Mouse (Mus musculus) forebrain, postnatal 0 days (tissue): ENCODE measurements around the gene Sik3. TPM values are rescaled to one million over a fixed set of nuclear protein-coding genes. Genes with fewer than 3 reads are reported as not detected.

Experiments
- ATAC-seq: fragments of 200-750 bp; cut with Nextera tagmentation; 2 replicates; pipeline ENCODE4 v1.8.0; 2017; ENCODE audit warnings: mild to moderate bottlenecking, moderate library complexity
- DNase-seq: peaks from one replicate; pipeline ENCODE4 v3.0.0-alpha.2; 2015
- H3K27ac ChIP-seq: fragments of 300-500 bp; sonication (generic); 2 replicates; pipeline ENCODE4 v1.5.1; 2014; ENCODE audit warnings: low read depth, mild to moderate bottlenecking, antibody characterized with exemption, low read length, moderate library complexity, mixed read lengths
- H3K27me3 ChIP-seq: fragments of 300-500 bp; sonication (generic); 2 replicates; pipeline ENCODE4 v1.6.1; 2014; ENCODE audit warnings: mild to moderate bottlenecking, low read length, mixed read lengths; ENCODE audit not compliant: insufficient read depth
- H3K36me3 ChIP-seq: fragments of 300-500 bp; sonication (generic); 2 replicates; pipeline ENCODE4 v1.6.1; 2014; ENCODE audit warnings: mild to moderate bottlenecking, moderate library complexity; ENCODE audit not compliant: insufficient read depth
- H3K4me1 ChIP-seq: fragments of 300-500 bp; sonication (generic); 2 replicates; pipeline ENCODE4 v1.6.1; 2014; ENCODE audit warnings: antibody characterized with exemption; ENCODE audit not compliant: insufficient read depth
- H3K4me2 ChIP-seq: fragments of 300-500 bp; sonication (generic); 2 replicates; pipeline ENCODE4 v1.6.1; 2014; ENCODE audit warnings: low read depth, mild to moderate bottlenecking, moderate library complexity
- H3K4me3 ChIP-seq: fragments of 300-500 bp; sonication (generic); 2 replicates; pipeline ENCODE4 v1.5.1; 2014; ENCODE audit warnings: low read depth, low read length, mixed read lengths
- H3K9ac ChIP-seq: fragments of 300-500 bp; sonication (generic); 2 replicates; pipeline ENCODE4 v1.6.1; 2014; ENCODE audit warnings: mild to moderate bottlenecking
- H3K9me3 ChIP-seq: fragments of 300-500 bp; sonication (generic); 2 replicates; pipeline ENCODE4 v1.6.1; 2016; ENCODE audit warnings: low read length
- CTCF ChIP-seq: sonication (generic); IDR thresholded peaks from 2 replicates; pipeline ENCODE4 v1.5.1; 2016; ENCODE audit warnings: antibody characterized with exemption, control low read depth, low read depth
- WGBS: fragments of 180-500 bp; shearing (Covaris S2); extraction: QIAGEN DNeasy Blood & Tissue Kit; methylation state at CpG from one replicate; pipeline ENCODE4 v1.1.7; 2014; 5-methylcytosine and 5-hydroxymethylcytosine counted together
- polyA plus RNA-seq: library from polyadenylated mRNA; unstranded; fragments of >200 nt; fragmentation: Nextera tagmentation; extraction: Ambion mirVana; gene quantifications from 2 replicates; pipeline ENCODE4 v1.2.1, GENCODE M21; 2015
- total RNA-seq: library from RNA; depleted of rRNA; stranded (reverse); fragments of >200 nt; gene quantifications from 2 replicates; pipeline ENCODE4 v1.2.3, GENCODE M21; 2014

The Sik3 gene
- total and polyA plus RNA-seq, 2 experiments from 2014 or later: 9.3 to 27.9 TPM

- Histone ChIP-seq H3K4me1 (no peaks in the 10 kb centered on the region), H3K27me3 (no peaks in the 10 kb centered on the region), H3K9ac (no peak overlapping the region), H3K36me3 (no peaks in the 10 kb centered on the region), H3K4me3 (no peak overlapping the region), H3K27ac (no peak overlapping the region), H3K4me2 (no peak overlapping the region), H3K9me3 (no peaks in the 10 kb centered on the region)
- DNase-seq (no peak), ATAC-seq (no peak)
- no peak for TF ChIP-seq CTCF
- WGBS: 92% methylated on average over 10 of the region's 10 CpGs
Measured at GRCm38 (mm10) chr9:46256658-46257385, 244.2 kb downstream of the Sik3 start.

- H3K27ac ChIP-seq: no peak overlapping the region
- no peaks in the 10 kb centered on the region for H3K36me3 ChIP-seq
- TF ChIP-seq CTCF: no peak
- H3K9me3 ChIP-seq: no peaks in the 10 kb centered on the region
- 88% methylated on average over 3 of the region's 3 CpGs for WGBS
- H3K4me3 ChIP-seq: no peak overlapping the region
- ATAC-seq (no peak), DNase-seq (no peak)
- H3K4me1 ChIP-seq: no peaks in the 10 kb centered on the region
- H3K27me3 ChIP-seq: no peaks in the 10 kb centered on the region
- no peak overlapping the region for H3K4me2 ChIP-seq
- no peak overlapping the region for H3K9ac ChIP-seq
Measured at GRCm38 (mm10) chr9:46257546-46257945, 244.9 kb downstream of the Sik3 start.

- WGBS: 86% methylated on average over 6 of the region's 6 CpGs
- ATAC-seq (no peak), DNase-seq (no peak)
- no peak overlapping the region for H3K4me2 ChIP-seq
- H3K9me3 ChIP-seq: no peaks in the 10 kb centered on the region
- H3K36me3 ChIP-seq: no peaks in the 10 kb centered on the region
- H3K27ac ChIP-seq: no peak overlapping the region
- no peaks in the 10 kb centered on the region for H3K4me1 ChIP-seq
- H3K9ac ChIP-seq: no peak overlapping the region
- H3K4me3 ChIP-seq: no peak overlapping the region
- H3K27me3 ChIP-seq: no peaks in the 10 kb centered on the region
- no peak for TF ChIP-seq CTCF
Measured at GRCm38 (mm10) chr9:46259111-46259510, 246.5 kb downstream of the Sik3 start.

- Histone ChIP-seq H3K27me3 (no peaks in the 10 kb centered on the region), H3K4me3 (no peak overlapping the region), H3K4me1 (no peaks in the 10 kb centered on the region), H3K4me2 (no peak overlapping the region), H3K9ac (no peak overlapping the region), H3K9me3 (no peaks in the 10 kb centered on the region), H3K27ac (no peak overlapping the region), H3K36me3 (no peaks in the 10 kb centered on the region)
- 92% methylated on average over 7 of the region's 7 CpGs for WGBS
- no peak for DNase-seq
- no peak for ATAC-seq
- no peak for TF ChIP-seq CTCF
Measured at GRCm38 (mm10) chr9:46261131-46261530, 248.5 kb downstream of the Sik3 start.

GRCm38 (mm10) chr9:46268343-46268873 lies 255.8 kb downstream of the Sik3 start, which contains the start of gene Apoa5:
Gene Apoa5, plus strand, starts transcription at chr9:46268633.
- Histone ChIP-seq H3K4me2 (no peak within 1 kb of the TSS), H3K36me3 (no peaks in the 10 kb centered on the region), H3K9me3 (no peaks in the 10 kb centered on the region), H3K9ac (no peak within 1 kb of the TSS), H3K27me3 (no peaks in the 10 kb centered on the region; the same call in 1 of the 2 replicates), H3K4me1 (no peaks in the 10 kb centered on the region), H3K4me3 (no peak within 1 kb of the TSS), H3K27ac (no peak within 1 kb of the TSS)
- DNase-seq (no peak), ATAC-seq (no peak)
- no peak for TF ChIP-seq CTCF
- 69% methylated on average over 7 of the region's 7 CpGs for whole genome bisulfite sequencing

GRCm38 (mm10) chr9:46269125-46269524 lies 256.5 kb downstream of the Sik3 start:
- no peak for ATAC-seq
- H3K9me3 ChIP-seq: no peaks in the 10 kb centered on the region
- H3K4me1 ChIP-seq: peaks cover 5% of the 10 kb centered on the region; the same call in 1 of the 2 replicates
- no peaks in the 10 kb centered on the region for H3K36me3 ChIP-seq
- no peak overlapping the region for H3K27ac ChIP-seq
- no peak overlapping the region for H3K4me3 ChIP-seq
- H3K27me3 ChIP-seq: no peaks in the 10 kb centered on the region; the same call in 1 of the 2 replicates
- no peak for TF ChIP-seq CTCF
- H3K4me2 ChIP-seq: no peak overlapping the region
- WGBS: 91% methylated on average over 5 of the region's 5 CpGs
- DNase-seq: no peak
- H3K9ac ChIP-seq: no peak overlapping the region

GRCm38 (mm10) chr9:46270782-46271181 lies 258.2 kb downstream of the Sik3 start:
- WGBS: 88% methylated on average over 4 of the region's 4 CpGs
- H3K27ac ChIP-seq: no peak overlapping the region
- peaks cover 15% of the 10 kb centered on the region for H3K36me3 ChIP-seq
- peaks cover 7% of the 10 kb centered on the region; the same call in 1 of the 2 replicates for H3K4me1 ChIP-seq
- H3K27me3 ChIP-seq: no peaks in the 10 kb centered on the region; the same call in 1 of the 2 replicates
- no peak for ATAC-seq
- H3K9me3 ChIP-seq: no peaks in the 10 kb centered on the region
- DNase-seq: no peak
- TF ChIP-seq CTCF: no peak
- no peak overlapping the region for H3K4me3 ChIP-seq
- no peak overlapping the region for H3K4me2 ChIP-seq
- H3K9ac ChIP-seq: no peak overlapping the region
